Mouse (Mus musculus): ENCODE results near the gene Sppl3.
A peak's percentile ranks its signal among the peaks of the same experiment; 100 is the strongest.

Gene Sppl3

DNA sequence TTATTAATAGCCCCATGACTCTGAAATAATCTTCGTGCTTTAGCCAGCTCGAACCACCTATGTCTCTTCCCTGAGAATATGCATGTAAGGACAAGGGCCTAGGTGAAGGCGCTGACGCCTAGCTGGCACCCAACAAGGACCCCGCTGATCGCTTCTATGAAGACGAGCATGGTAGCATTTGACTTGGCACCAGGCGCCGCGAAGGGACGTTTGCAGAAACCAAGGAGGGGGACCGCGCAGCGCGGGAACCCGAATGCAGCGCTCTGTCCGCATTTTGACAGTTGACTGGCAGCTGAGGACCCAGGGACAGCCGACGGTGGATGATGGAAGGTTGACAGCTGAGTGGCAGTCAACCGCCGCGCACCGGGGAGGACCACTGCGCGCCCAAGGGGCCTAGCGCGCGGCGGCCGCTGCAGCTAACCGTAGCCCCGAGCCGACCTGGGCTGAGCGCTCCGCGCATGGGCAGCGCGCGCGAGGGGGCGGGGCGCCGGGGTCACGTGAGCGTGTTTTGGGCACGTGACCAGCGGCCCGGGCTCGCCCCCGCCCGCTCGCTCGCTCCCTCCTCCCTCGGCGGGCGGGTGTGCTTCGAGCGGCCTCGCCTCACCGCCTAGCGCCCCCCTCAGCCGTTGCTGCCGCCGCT lies at the start of gene Sppl3:
Gene Sppl3, plus strand, starts transcription at position 561 of the 640 bp plus-strand sequence.
- peak; percentile 94 for DNase-seq (ENCODE audit: low read depth, low spot score)

- DNase-seq (ENCODE audit: low read depth, low spot score) = peak; percentile 31
These were observed 49.2 kb upstream of the Sppl3 start for GRCm38 (mm10) chr5:114961590-114962360.

- no peak for DNase-seq (ENCODE audit: low read depth, low spot score)
These were observed 46.5 kb upstream of the Sppl3 start for GRCm38 (mm10) chr5:114964315-114964966.

DNA sequence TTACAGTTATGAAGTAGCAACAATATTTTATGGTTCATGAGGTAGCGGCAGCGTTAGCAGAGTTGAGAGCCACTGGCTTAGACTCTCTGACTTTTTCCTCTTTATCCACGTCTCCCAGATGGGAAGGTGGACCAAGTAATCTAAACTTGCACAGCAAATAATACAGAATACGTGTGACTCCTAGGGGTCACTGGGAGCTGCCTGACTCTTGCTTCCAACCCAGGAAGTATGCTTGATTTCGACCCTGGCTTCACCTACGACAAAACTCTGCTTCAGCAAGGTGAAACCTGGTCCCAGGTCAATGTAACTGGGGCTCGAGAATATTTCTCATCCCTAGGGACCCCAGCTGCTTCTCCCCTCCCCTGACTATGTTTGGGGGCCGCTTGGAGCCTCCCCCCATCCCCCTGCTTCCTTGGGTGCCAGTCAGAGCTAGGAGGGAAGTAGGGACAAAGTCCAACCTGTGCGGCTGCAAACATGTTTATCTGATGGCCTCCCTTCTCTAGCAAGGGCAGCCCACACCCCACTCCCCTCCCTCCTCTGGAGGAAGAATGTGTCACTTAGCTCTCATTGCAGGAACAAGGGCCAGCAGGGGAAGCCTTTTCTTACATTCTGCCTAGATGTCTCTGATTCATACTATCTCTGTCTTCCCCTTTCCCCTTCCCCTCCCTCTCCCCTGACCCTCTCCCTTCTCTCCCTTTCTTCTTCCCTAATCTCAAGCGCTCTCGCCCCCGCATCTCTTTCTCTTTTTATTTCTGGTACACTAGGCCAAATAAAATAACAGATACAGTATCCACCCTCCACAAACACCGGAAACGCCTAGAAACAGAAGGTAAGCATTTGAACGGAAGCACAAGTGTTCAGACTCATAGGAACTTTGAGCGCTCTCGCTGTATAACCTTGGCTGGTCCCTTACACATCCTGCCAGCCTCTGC lies 45.7 kb upstream of the Sppl3 start:
- no peak for DNase-seq (ENCODE audit: low read depth, low spot score)

- no peak for DNase-seq (ENCODE audit: low read depth, low spot score)
These were observed 43.2 kb upstream of the Sppl3 start for GRCm38 (mm10) chr5:114967523-114968268.

- DNase-seq (ENCODE audit: low read depth, low spot score) = no peak
These were observed 42.3 kb upstream of the Sppl3 start for GRCm38 (mm10) chr5:114968651-114969050.

DNA sequence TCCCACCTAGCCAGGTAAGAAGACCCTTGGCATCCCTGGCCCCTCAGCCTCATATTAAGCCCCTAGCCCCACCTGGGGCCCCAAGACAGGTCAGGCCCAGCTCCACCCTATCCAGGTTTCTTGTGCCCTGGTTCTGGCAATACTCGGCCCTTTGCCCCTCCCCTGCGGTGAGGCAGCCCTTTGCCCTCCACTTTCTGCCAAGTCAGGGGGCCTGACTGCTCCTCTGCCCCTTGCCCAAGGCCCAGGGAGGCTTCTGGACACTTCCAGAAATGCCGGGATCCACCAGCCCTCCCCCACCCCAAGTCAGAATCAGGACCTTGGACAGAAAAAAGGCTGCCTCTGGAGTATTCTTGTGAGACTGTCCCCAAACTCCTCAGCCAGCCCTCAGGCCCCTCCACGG lies 41.9 kb upstream of the Sppl3 start:
- DNase-seq (ENCODE audit: low read depth, low spot score) = no peak

DNA sequence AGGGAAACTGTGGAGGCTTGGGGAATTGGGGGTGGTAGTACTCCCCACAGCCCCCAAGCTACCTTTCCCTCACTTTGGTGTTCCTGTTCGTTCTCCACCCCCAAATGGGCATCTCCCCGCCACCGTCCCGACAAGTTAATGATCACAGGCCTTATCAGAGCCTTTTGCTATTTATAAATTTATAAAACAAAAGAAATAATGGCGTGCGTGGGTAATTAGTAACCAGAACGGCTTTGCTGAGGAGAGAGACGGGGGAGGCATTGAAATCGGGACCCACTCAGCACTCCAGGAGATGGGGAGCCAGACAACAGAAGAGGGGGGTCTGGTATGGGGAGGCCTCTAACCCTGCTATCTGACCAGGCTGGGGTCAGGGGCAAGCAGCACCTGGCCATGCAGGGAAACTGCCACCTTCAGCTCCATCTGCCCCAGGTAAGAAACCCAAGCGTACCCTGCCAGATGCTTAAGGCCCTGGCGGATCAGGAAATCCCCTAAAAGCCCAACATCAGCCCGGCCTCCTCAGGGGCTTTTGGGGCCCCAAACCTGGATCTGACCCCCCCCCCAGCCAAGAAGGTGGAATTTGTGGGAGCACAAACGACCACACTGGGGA lies 41.2 kb upstream of the Sppl3 start:
- DNase-seq (ENCODE audit: low read depth, low spot score) = no peak

- DNase-seq (ENCODE audit: low read depth, low spot score) = no peak
These were observed 40.1 kb upstream of the Sppl3 start, which contains the start of gene Hnf1a for GRCm38 (mm10) chr5:114970824-114971227. Gene Hnf1a, minus strand, starts transcription at chr5:114971094.

GRCm38 (mm10) chr5:114972201-114972600 lies 38.7 kb upstream of the Sppl3 start:
- no peak for DNase-seq (ENCODE audit: low read depth, low spot score)

DNA sequence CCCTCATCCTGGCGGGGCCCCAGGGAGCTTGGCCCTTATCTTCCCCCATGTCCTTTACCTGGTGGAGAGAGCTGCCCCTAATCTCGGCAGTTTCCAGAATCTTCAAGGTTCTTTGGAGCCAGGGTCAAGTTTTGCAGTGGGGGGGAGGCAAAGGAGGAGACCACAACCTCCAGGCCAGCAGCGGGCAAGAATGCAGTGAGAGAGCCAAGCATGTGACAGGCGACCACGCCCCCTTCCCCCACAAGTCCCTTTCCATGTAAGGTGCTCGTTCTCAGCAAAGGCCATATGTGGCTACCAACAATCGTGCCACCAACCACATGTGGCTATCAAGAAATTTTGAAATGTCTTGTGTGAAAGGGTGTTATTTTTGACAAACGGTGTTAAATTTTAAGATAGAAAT lies 37.8 kb upstream of the Sppl3 start:
- DNase-seq (ENCODE audit: low read depth, low spot score) = no peak

DNA sequence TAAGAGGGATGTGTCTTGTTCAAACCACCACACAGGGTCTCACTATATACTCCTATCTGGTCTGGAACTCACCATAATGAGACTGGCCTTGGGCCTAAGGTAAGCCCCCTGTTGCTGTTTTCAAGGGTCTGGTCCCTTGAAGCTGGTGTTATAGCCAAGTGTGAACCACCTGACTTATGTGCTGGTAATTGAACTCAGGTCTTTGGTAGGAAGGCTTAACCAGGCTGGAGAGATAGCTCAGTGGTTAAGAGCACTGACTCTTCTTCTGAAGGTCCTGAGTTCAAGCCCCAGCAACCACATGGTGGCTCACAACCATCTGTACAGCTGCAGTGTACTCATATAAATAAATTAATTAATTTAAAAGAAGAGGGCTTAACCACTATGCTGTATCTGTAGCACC lies 34.0 kb upstream of the Sppl3 start:
- DNase-seq (ENCODE audit: low read depth, low spot score) = no peak

GRCm38 (mm10) chr5:114978473-114978872 lies 32.5 kb upstream of the Sppl3 start:
- DNase-seq (ENCODE audit: low read depth, low spot score) = no peak

GRCm38 (mm10) chr5:114978888-114979249 lies 32.1 kb upstream of the Sppl3 start:
- peak; percentile 72 for DNase-seq (ENCODE audit: low read depth, low spot score)

DNA sequence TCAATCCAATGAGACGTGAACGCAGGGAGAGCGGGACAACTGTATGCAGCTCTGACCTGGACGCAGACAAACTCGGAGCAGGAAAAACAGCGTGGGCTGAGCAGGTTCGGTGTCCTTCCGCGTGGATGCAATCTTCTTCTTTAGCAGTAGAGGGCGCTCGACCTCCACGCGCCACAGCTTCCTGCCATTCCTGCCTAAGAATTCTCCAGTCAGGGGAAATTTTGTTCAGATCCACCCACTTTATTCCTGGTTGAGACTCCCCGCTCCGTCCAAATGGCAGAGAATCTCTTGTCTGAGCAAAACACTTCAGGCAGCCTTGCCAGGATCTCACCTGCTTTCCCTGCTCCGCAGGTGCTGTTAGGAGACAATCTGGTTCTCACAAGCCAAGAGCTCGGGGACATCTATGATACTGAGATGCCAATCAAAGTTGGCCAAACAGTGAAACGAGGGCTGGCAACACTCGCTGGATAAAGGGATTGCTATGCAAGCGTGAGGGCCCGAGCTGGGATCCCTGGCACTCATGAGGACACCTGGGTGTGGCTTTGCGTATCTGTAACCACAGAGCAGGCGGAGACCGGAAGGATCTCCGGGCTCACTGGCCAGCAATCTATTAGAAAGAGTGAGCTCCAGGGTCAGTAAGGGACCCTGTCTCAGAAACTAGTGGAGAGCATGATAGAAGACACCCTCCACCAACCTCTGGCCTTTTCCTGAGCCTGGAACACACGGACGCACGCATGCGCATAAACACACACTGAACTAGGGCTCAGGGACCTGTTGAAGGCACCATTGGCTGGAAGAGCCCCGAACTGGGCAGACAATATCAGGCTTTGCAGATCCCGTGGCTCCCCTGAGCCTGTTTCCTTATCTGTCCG lies 31.5 kb upstream of the Sppl3 start:
- DNase-seq (ENCODE audit: low read depth, low spot score) = peak; percentile 79

DNA sequence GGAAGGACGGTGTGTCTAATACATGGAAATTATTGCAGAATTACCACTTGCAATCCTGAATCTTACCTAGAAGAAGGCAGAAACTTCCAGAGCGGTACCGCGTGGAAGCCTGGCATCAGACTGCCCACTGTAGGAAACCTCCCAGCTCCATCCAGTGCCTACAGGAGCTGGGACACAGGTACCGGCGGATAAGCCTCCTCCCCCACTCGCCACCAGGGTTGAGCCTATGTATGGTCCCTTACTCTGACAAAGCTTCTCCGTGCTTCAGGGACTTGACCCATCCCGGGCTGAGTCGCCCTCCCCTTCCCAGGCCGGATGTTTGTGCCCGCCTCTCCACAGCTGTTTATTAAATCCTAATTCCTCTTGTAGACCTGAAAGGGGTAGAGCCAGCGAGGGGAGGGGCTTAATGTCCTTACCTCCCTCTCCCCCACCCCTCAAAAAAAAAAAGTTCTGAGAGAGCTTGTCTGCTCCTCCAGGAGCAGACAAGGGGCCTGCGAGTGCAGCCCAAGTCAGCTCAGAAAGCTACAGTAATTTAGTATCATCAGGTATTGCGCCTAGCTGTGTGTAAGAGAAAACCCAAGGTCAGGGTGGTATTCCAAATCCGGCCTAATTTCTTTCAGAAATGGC lies 30.7 kb upstream of the Sppl3 start:
- no peak for DNase-seq (ENCODE audit: low read depth, low spot score)

- no peak for DNase-seq (ENCODE audit: low read depth, low spot score)
These were observed 28.9 kb upstream of the Sppl3 start for GRCm38 (mm10) chr5:114982001-114982400.

DNA sequence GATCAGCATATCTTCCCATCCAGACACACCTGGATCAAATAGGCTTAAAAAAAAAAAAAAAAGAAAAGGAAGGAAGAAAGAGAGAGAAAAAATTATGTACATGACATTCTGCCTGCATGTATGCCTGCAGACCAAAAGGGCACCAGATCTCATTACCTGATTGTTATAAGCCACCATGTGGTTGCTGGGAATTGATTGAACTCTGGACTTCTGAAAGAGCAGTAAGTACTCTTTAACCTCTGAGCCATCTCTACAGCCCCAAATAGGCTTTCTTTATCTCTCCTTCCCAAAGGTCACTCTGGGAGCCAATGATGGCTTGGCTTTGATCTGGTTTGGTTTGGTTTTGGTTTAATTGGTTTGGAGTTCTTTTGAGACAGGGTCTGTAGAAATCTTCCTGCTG lies 25.9 kb upstream of the Sppl3 start:
- DNase-seq (ENCODE audit: low read depth, low spot score) = no peak

GRCm38 (mm10) chr5:114996447-114996846 lies 14.5 kb upstream of the Sppl3 start:
- no peak for DNase-seq (ENCODE audit: low read depth, low spot score)
